Mouse (Mus musculus) heart, postnatal 0 days (tissue): ENCODE data around the gene Ctsk. TPM values are rescaled to one million over a fixed set of nuclear protein-coding genes. Genes with fewer than 3 reads are reported as not detected.

Experiments used
- ATAC-seq: fragments of 200-750 bp; cut with Nextera tagmentation; 2 replicates; pipeline ENCODE4 v1.8.0; 2017; ENCODE audit warnings: low read depth, moderate number of reproducible peaks, moderate library complexity; ENCODE audit not compliant: insufficient read depth
- DNase-seq: peaks from one replicate; pipeline ENCODE4 v3.0.0-alpha.2; 2016; ENCODE audit warnings: low spot score
- H3K27ac ChIP-seq: fragments of 300-500 bp; sonication (generic); 2 replicates; pipeline ENCODE4 v1.5.1; 2014; ENCODE audit warnings: low read depth, mild to moderate bottlenecking
- H3K27me3 ChIP-seq: fragments of 300-500 bp; sonication (generic); 2 replicates; pipeline ENCODE4 v1.6.1; 2014; ENCODE audit warnings: low read length, mixed read lengths; ENCODE audit not compliant: control insufficient read depth, insufficient read depth
- H3K36me3 ChIP-seq: fragments of 300-500 bp; sonication (generic); replicated peaks from 2 replicates; pipeline ENCODE4 v1.6.1; 2014; ENCODE audit warnings: low read length, mixed read lengths; ENCODE audit not compliant: control insufficient read depth, insufficient read depth
- H3K4me1 ChIP-seq: fragments of 300-500 bp; sonication (generic); 2 replicates; pipeline ENCODE4 v1.6.1; 2014; ENCODE audit warnings: antibody characterized with exemption; ENCODE audit not compliant: control insufficient read depth, insufficient read depth
- H3K4me2 ChIP-seq: fragments of 300-500 bp; sonication (generic); 2 replicates; pipeline ENCODE4 v1.6.1; 2014; ENCODE audit warnings: low read depth, mild to moderate bottlenecking, low read length, moderate library complexity
- H3K4me3 ChIP-seq: fragments of 300-500 bp; sonication (generic); 2 replicates; pipeline ENCODE4 v1.5.1; 2014; ENCODE audit warnings: low read depth, low read length
- H3K9ac ChIP-seq: fragments of 300-500 bp; sonication (generic); replicated peaks from 2 replicates; pipeline ENCODE4 v1.6.1; 2014; ENCODE audit warnings: low read depth, low read length, mixed read lengths
- H3K9me3 ChIP-seq: fragments of 300-500 bp; sonication (generic); replicated peaks from 2 replicates; pipeline ENCODE4 v1.6.1; 2016; ENCODE audit warnings: low read length; ENCODE audit not compliant: control insufficient read depth
- CTCF ChIP-seq: IDR thresholded peaks from 2 replicates; pipeline ENCODE4 v1.5.1; 2016; ENCODE audit warnings: antibody characterized with exemption, control low read depth, low read depth
- EP300 ChIP-seq: IDR thresholded peaks from 2 replicates; pipeline ENCODE4 v1.6.1; 2016; ENCODE audit warnings: antibody characterized with exemption, low read depth
- WGBS: fragments of 180-500 bp; shearing (Covaris S2); extraction: QIAGEN DNeasy Blood & Tissue Kit; methylation state at CpG from one replicate; pipeline ENCODE4 v1.1.7; 2014; 5-methylcytosine and 5-hydroxymethylcytosine counted together
- polyA plus RNA-seq: library from polyadenylated mRNA; unstranded; fragments of >200 nt; fragmentation: Nextera tagmentation; extraction: Ambion mirVana; gene quantifications from 2 replicates; pipeline ENCODE4 v1.2.1, GENCODE M21; 2015
- total RNA-seq: library from RNA; depleted of rRNA; stranded (reverse); fragments of >200 nt; gene quantifications from 2 replicates; pipeline ENCODE4 v1.2.3, GENCODE M21; 2014; ENCODE audit warnings: low replicate concordance

Gene Ctsk
- total and polyA plus RNA-seq, 2 experiments from 2014 or later, result 5.4 to 18.9 TPM

DNA sequence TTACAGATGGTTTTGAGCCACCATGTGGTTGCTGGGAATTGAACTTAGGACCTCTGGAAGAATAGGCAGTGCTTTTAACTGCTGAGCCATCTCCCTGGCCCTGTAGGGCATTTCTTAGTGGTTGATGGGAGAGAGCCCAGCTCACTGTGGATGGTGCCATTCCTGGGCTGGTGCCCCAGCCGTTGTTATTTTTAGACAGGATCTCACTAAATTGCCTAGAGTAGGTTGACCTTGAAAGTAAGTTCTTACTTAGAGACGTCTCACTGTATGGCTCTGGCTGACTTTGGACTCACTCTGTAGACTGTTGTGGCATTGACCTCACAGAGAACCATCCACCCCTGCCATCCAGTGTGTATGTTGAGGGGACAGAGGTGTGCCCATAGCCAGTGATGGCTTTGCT is 827 bp upstream of the Ctsk start:
- peak; percentile 28 for DNase-seq

DNA sequence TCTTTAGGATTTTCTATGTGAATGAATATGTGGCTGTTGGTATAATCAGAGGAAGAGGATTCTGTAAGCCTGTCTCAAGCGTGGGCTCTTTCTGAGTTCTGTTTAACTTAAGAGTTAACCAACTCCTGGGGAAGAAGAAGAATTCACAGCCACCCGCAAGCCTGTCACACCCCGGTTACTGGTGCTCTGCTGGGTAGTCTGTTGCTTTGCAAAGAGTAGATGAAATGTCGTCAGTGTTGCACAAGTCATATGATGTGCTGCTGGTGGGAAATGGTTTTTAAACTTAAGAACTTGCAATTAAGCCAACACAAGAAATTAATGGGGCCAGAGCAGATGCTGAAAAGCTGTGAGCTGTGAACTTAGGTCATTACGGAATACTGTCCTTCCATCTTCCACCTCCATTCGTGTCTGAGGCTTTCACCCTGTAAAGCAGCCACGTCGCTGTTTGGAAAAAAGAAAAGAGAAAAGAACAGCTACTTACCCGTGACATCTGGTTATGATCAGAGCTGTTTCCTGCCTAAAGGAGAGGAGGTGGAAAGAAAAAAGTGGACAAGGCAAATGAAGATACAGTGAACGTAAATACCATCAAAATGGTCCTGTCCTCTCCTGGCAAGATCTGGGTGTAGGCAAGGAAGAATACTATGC is 562 bp downstream of the Ctsk start:
- H3K9me3 ChIP-seq, result no peaks in the 10 kb centered on the region
- peaks cover 33% of the 10 kb centered on the region for H3K36me3 ChIP-seq
- H3K4me2 ChIP-seq, result peak overlapping the region; percentile 40
- H3K9ac ChIP-seq, result no peak overlapping the region
- no peak for ATAC-seq
- peaks cover 11% of the 10 kb centered on the region for H3K4me1 ChIP-seq
- WGBS, result 39% methylated on average over 10 of the region's 10 CpGs
- no peak for DNase-seq
- TF ChIP-seq CTCF, result no peak
- TF ChIP-seq EP300, result no peak
- peak overlapping the region; percentile 35 for H3K4me3 ChIP-seq
- H3K27me3 ChIP-seq, result no peaks in the 10 kb centered on the region
- peak overlapping the region; percentile 65 for H3K27ac ChIP-seq

More for the DNA sequence above, 827 bp upstream of the Ctsk start:
- TF ChIP-seq EP300 (no peak), CTCF (no peak)
- Histone ChIP-seq H3K9ac (no peak overlapping the region), H3K27ac (peak overlapping the region; percentile 65), H3K36me3 (peaks cover 46% of the 10 kb centered on the region), H3K4me2 (no peak overlapping the region; the same call in 1 of the 2 replicates), H3K9me3 (no peaks in the 10 kb centered on the region), H3K4me1 (peaks cover 11% of the 10 kb centered on the region), H3K27me3 (no peaks in the 10 kb centered on the region), H3K4me3 (no peak overlapping the region)
- ATAC-seq, result peak; percentile 73
- WGBS, result 35% methylated on average over 2 of the region's 2 CpGs

DNA sequence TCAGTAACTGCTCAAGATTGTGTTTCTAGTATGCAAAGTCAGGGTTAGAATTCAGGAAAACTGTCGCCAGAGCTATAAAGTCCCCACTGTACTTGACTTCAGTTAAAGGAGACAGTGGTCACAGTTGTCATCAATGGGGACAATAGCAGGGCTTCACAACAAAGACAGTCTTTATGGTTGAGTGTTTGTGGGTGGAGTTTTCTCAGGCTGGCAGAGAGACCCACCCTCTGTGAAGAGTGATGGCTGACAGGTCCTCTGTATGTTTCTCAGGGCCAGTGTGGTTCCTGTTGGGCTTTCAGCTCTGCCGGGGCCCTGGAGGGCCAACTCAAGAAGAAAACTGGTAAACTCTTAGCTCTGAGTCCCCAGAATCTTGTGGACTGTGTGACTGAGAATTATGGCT is 3.3 kb downstream of the Ctsk start:
- Histone ChIP-seq H3K36me3 (peaks cover 10% of the 10 kb centered on the region; the same call in 1 of the 2 replicates), H3K27ac (no peak overlapping the region), H3K4me2 (no peak overlapping the region), H3K9me3 (no peaks in the 10 kb centered on the region), H3K4me3 (no peak overlapping the region), H3K9ac (no peak overlapping the region), H3K27me3 (no peaks in the 10 kb centered on the region), H3K4me1 (peaks cover 11% of the 10 kb centered on the region)
- no peak for DNase-seq
- 70% methylated on average over 2 of the region's 2 CpGs for WGBS
- TF ChIP-seq CTCF, result no peak
- TF ChIP-seq EP300, result no peak
- ATAC-seq, result no peak

DNA sequence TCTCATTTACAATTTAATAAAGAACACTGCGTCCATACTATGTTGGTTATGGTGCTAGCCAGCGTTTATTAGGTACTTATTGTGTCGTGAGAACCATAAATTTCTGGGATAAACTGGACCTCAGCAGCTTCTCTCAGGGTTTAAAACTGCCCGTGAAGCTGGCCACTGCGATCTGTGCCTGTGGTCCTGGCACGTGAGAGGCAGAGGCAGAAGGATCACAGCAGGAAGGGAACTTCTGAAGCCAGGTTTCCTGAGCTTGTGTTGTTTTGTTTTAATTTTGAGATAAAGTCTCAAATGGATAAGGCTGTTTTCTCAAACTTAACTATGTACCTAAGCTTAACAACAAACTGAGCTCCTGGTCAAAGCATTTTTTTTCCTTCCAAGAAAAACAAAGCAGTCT is 10.3 kb downstream of the Ctsk start:
- Histone ChIP-seq H3K36me3 (no peaks in the 10 kb centered on the region), H3K27me3 (no peaks in the 10 kb centered on the region), H3K4me3 (no peak overlapping the region), H3K4me2 (no peak overlapping the region), H3K9ac (no peak overlapping the region), H3K9me3 (no peaks in the 10 kb centered on the region), H3K4me1 (no peaks in the 10 kb centered on the region), H3K27ac (no peak overlapping the region)
- no peak for DNase-seq
- ATAC-seq, result no peak
- WGBS, result 51% methylated on average over 6 of the region's 6 CpGs
- TF ChIP-seq CTCF (no peak), EP300 (no peak)

DNA sequence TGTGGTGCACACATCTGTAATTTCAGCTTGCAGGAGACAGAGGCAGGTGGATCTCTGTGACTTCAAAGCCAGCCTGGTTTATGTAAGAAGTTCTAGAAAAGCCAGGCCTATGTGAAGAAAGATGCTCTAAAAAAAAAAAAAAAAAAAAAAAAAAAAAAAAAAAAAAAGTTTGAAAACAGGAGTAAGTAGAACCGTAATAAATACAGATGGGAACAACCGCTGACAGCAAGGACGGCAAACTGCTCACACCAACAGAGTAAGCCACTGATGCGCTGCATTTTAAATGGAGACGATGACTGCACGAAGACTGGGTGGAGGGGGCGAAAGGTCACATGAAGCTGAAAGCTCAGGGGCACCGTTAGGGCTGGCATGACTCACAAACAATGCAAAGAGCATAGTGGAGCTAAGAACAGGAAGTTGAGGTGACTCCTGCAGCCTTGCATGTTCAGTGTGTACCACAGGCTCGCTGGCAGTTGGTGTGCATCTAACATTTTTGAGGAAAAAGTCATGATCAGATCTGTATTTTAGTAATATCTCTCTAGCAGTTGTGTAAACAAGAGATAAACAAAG is 12.6 kb downstream of the Ctsk start:
- Histone ChIP-seq H3K9ac (no peak overlapping the region), H3K4me2 (no peak overlapping the region), H3K4me1 (no peaks in the 10 kb centered on the region), H3K36me3 (no peaks in the 10 kb centered on the region), H3K27me3 (no peaks in the 10 kb centered on the region), H3K27ac (no peak overlapping the region), H3K4me3 (no peak overlapping the region), H3K9me3 (no peaks in the 10 kb centered on the region)
- DNase-seq (no peak), ATAC-seq (no peak)
- 67% methylated on average over 9 of the region's 9 CpGs for WGBS
- TF ChIP-seq CTCF (no peak), EP300 (no peak)

DNA sequence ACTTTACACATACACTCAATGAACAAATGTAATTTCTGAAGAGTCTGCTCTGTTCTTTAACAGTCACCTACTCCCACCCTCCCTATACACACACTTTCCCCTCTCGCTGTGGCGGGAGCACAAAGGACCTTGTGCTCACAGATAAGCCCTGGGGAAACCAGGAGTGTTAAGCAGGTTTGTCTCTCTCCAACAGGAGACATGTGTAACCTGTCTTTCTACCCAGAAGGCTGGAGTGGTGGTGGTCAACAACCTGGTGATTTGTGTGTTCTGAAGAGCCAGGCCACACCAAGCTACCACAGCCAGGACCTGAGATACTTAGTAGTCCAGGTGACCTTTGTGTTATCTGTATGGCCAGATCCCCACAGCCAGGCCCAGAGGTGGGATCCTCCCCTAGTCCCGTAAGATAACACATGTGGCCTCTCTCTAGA is 17.6 kb downstream of the Ctsk start:
- Histone ChIP-seq H3K4me1 (no peaks in the 10 kb centered on the region), H3K4me2 (no peak overlapping the region), H3K9ac (no peak overlapping the region), H3K4me3 (no peak overlapping the region), H3K27ac (no peak overlapping the region), H3K27me3 (no peaks in the 10 kb centered on the region), H3K36me3 (no peaks in the 10 kb centered on the region), H3K9me3 (no peaks in the 10 kb centered on the region)
- WGBS, result 75% methylated on average over 3 of the region's 3 CpGs
- no peak for TF ChIP-seq CTCF
- no peak for TF ChIP-seq EP300
- DNase-seq, result no peak
- no peak for ATAC-seq
